Mouse (Mus musculus): ENCODE data around the gene Ppp1r16b.

The Ppp1r16b gene

DNA sequence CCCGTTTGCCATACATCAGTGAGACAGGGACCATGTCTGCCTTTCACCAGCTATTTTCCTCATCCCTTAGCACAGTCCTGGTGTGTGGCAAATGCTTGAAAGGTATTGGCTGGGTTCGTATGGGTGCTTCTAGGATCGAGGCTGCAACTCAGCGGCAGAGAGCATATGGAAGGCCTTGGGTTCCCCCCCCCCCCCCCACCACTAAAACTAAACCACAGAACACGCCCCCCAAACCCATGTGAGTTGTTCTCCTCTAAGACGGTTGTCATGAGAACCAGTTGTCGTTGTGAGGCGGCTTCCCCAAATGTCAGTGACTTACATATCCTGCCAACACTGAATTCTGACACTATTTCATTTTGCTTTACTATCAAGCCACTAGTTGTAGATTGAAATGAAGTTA lies 24.9 kb downstream of the Ppp1r16b start:
- peak in 1 of 2 experiments; percentile 59 for DNase-seq (ENCODE audit: low spot score in 2 of 2)

DNA sequence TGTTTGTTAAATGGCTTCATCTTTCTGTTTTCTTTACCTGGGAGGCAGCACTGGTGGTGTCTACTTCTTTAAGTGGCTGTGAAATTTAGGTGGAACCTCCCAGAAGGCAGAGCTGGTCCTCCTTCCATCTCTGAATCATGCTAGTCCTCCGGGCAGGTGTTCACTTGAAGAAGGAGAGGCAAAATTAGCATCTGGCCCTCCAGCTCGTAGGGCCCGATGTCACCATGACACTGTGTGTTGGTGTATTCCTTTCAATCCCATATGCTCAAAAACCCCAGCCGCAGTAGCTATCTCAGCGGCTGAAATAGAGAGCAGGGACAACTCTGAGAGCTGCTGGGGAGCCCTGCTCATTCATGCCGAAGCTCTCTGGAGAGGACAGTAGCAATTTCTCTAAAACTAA lies 27.0 kb downstream of the Ppp1r16b start:
- DNase-seq (ENCODE audit: low spot score in 2 of 2): peak in 1 of 2 experiments; percentile 34

DNA sequence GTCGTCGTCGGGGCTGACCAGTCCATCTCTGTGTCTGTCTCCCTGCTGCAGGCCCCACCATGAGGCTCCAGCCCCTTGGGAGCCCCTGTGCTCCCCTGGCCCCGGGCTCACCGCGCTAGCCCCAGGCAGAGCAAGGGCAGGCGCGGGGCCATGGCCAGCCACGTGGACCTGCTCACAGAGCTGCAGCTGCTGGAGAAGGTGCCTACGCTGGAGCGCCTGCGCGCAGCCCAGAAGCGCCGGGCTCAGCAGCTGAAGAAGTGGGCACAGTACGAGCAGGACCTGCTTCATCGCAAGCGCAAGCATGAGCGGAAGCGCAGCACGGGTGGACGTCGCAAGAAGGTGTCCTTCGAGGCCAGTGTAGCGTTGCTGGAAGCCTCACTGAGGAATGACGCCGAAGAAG lies 30.6 kb downstream of the Ppp1r16b start:
- DNase-seq (ENCODE audit: low spot score in 2 of 2): no peak

DNA sequence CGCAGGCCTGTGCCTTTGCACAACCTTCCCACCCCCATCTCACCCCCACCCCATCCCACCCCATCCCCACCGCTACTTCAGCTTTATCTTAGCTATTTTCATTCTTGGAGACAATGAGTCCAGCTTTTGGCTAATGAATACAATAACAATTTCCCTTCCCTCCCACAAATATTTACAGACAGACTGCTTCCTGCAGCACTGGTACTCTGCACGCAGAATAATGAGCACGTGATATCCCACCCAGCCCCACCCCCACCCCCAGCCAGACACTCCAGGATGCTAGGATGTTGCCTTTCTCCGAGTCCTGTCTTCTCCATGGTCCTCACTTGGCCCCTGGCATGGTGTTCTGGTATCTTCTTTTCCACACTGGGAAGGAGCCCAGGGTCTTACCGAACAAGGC lies 31.3 kb downstream of the Ppp1r16b start:
- DNase-seq (ENCODE audit: low spot score in 2 of 2): no peak

DNA sequence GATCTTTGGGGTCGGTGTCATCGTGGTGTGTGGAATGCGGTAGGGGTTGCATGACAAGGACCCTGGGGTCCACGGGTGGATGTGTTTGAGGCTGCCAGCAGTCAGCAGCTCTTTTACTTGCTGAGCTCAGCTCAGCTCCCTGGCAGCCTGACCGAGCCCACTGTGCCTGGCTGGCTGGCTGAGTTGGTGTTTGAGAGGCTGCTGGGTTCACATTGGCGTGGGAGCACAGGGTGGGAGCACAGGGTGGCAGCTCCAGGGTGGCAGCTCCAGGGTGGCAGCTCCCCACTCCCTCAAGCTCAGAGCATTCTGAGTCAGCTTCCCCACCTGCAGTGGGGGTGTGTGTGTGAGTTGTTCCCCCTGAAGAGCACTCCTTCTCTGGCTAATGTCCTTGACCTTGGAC lies 34.7 kb downstream of the Ppp1r16b start:
- no peak for DNase-seq (ENCODE audit: low spot score in 2 of 2)

DNA sequence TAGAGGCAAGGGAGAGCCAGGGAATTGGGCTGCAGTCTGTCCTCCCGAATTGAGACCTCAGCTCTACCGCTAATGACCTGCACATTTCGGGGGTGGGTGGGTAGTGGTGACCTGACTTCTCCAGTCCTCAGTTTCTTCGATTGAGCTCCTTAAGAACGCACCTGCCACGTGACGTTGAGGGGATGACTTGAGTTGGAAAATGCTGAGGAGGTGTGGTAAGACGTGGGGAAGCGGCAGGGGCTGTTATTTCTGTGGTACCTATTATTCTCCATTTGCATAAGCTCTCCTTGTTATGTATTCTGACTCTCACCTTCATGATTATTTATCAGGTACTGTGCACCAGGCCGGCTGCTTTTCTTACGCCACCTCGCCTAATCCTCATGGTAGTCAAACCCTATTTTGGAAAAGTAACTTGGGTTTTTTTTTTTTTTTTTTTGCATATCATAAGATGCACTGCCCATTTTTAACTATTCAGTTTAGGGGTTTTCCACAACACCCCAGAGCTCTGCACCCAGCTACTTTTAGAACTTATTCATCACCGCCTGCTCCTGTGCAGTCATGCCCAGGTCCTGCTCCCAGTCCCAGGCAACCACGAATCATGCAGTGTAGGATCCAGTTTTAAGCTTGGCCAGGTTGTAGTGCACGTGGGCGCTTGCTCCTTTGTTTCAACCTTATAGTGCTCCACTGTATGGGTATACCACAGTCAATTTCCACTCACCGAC lies 35.5 kb downstream of the Ppp1r16b start:
- DNase-seq (ENCODE audit: low spot score in 2 of 2): no peak

DNA sequence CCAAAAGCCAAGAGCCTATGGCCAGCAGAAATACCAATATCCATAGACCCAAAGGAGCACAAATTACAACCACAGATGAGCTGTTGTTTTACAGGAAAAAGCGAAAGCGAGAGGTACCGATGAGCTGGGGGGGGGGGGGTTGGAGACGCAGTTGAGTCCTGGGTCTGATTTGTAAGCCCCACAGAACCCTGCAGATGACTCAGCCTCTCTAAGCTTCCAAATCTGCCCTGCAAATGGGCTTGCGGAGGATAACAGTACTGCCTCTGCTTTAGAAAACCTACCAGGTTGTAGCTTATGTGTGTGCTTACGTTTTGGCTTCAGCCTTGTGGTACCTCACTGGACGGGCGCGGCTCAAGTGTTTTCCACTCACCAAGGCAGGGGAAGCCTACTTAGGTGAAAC lies 36.3 kb downstream of the Ppp1r16b start:
- no peak for DNase-seq (ENCODE audit: low spot score in 2 of 2)

DNA sequence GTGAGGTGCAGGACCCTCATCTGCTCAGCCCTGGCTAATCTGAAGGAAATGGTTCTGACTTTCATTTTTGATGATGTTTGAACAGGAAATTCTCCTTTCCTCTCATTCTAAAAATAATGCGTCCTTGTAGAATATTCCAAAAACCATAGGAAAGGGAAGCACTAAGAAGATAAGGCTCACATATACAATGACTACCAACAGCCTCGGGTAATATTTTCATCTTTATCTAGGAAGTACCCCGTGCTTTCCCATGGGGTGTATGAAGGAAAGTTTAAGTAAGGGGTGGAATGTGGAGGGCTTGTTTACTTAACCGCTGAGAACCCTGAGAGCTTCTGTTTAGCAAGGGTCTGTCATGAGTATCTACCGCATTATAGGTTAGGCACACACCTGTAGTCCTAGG lies 37.0 kb downstream of the Ppp1r16b start:
- no peak for DNase-seq (ENCODE audit: low spot score in 2 of 2)

DNA sequence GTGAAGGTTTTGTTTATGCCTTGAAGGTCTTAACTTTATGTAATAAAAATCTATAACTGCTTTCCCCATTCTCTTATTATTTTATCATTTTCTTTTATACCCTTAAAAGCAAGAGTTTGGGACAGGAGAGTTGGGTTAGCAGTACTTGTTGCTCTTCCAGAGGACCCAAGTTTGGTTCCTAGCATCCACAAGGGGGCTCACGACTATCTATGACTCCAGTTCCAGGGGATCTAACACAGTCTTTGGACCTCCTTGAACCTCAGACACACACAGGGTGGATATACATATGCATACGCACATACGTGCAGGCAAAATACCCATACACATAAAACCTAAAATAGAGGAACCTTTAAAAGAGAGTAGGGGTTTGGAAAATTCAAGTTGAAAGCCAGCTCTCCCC lies 39.5 kb downstream of the Ppp1r16b start:
- DNase-seq (ENCODE audit: low spot score in 2 of 2): no peak

DNA sequence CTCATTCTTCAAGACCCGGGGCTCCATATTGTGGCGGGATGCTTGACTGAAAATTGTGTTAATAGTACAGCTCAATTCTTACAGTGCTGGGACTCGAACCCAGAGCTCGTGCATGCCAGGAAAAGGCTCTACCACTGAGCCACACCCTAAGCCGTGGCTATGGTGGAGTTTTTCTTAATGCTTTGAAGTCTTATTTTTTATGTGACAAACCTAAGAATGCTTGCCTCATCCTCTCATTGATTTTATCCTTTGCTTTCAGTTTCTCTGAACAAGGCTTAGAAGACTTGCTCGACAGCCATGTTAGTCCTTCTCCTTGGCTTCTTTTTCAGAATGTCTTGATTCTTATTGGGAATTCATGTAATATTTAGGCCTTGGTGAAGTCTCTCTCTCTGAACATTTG lies 40.3 kb downstream of the Ppp1r16b start:
- no peak for DNase-seq (ENCODE audit: low spot score in 2 of 2)

DNA sequence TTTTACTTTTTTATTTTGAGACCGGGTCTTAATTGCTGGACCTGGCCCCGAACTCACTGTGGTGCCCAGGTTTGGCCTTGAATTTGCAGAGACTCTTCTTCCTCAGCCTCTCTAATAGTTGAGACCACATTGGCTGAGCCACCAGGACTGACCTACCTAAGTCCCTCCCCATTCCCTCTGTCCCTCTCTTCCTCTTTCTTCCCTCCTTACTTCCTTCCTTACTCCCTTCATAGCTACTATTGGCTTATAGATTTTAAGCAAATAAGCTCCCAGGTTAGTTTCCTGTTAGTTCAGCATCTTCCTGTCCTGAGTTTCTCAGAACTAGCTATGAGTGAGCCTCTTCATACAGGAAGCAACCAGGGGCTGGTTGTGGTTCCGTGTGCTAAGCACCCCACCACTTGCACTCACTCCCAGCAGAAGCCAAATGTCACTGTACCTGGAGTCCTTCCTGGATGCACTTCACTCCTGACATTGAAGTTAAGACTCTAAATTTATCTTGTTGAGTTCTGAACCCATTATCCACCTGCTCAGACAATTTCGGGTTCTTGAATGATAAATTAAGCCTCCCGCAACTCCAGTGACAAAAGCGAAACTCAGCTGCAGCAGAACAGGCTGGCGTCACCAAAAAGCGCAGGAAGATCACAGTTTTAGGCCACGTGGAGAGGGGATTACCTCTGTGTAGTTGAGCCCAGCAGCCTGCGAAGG lies 41.7 kb downstream of the Ppp1r16b start:
- DNase-seq (ENCODE audit: low spot score in 2 of 2): no peak

DNA sequence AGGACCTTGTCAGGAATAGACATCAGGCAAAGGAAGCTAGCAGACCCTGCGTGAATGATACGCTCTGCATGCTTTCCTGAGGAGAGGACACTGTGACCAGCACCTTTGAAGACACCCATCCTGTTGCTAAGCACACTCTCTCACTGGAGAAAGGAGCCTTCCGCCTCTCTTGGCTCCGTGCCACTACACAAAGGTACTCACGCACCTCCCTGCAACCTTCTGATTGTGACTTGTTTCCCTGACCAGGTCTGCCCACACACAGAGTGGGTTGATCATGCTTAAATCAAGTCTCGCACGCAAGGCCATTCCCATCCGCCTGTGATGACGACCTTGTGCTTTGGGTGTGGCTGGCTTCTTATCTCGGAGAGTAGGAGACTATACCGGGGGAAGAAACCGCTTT lies 42.9 kb downstream of the Ppp1r16b start:
- no peak for DNase-seq (ENCODE audit: low spot score in 2 of 2)

DNA sequence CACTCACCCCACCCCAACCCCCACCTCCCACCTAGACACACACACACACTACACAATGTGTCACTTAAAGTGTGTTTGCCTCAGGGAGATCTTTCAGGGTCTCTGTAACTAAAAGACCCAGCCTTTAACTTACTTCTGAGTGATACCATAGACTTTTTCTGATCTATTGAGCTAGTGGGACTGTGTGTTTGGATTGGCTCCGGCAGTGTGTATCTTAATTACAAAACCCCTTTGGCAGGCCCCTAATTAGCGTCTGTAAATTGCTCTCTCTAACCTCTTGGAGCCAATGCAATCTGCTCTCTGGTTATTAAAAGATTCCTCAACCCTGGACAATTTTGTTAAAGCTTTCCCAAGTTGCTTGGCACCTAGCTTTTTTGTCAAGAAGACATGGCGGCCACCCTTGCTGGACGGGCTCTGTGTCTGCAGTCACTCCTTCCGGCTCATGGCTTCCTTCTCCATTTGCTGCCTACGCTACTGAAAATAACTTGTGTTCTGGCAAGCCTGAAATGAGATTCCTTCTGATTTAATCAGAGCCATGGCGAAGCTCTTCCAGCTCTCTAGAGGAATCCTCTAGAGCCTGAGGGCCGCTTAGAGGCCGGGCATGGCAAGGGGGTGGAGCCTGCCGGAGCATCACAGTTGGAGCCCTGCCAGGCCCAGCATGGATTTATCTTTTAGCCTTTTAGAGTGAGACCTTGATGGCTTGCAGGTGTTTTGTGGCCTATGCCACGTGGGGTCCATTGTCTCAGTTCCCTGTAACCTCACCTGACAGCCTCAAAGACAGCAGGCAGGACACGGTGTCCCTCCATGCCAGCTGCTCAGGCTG lies 46.9 kb downstream of the Ppp1r16b start:
- DNase-seq (ENCODE audit: low spot score in 2 of 2): peak; percentile 53 to 63

DNA sequence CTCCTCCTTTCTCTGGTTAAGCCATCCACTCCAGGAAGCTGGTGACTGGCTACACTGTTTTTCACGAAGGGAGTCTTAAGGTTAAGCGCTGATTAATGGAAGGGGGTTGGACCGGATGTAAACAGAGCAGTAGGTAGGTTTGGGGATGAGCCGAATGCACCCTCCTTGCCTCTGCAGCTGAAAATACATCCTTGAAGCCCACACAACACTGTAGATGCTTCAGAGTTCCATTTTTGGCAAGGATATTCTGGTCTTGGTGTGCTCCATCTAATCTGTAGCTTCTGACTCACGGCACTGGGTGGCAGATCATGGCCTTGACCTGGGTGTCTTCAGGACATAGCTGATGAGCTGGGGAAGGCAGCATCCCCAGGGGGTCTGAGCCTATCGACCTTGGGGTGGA lies 49.6 kb downstream of the Ppp1r16b start:
- DNase-seq (ENCODE audit: low spot score in 2 of 2): no peak

DNA sequence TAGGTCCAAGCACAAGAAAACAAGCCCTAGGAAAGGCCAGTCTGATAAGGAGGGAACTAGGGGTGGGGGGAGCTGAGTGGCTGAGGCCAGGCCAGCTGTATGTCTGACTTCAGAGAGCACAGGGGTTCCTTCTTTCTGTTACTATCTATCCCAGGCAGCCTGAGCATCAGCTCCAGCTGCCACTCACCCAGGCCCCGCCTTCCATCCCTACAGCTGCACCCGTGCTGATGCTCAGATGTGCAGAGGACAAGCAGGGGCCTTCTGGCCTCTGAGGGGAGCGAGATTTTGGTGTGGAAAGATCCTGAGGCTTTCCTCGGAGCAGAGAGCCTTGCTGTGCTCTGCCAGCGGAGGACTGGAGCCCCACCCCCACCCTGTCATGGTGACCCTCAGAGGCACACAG lies 50.9 kb downstream of the Ppp1r16b start:
- no peak for DNase-seq (ENCODE audit: low spot score in 2 of 2)

DNA sequence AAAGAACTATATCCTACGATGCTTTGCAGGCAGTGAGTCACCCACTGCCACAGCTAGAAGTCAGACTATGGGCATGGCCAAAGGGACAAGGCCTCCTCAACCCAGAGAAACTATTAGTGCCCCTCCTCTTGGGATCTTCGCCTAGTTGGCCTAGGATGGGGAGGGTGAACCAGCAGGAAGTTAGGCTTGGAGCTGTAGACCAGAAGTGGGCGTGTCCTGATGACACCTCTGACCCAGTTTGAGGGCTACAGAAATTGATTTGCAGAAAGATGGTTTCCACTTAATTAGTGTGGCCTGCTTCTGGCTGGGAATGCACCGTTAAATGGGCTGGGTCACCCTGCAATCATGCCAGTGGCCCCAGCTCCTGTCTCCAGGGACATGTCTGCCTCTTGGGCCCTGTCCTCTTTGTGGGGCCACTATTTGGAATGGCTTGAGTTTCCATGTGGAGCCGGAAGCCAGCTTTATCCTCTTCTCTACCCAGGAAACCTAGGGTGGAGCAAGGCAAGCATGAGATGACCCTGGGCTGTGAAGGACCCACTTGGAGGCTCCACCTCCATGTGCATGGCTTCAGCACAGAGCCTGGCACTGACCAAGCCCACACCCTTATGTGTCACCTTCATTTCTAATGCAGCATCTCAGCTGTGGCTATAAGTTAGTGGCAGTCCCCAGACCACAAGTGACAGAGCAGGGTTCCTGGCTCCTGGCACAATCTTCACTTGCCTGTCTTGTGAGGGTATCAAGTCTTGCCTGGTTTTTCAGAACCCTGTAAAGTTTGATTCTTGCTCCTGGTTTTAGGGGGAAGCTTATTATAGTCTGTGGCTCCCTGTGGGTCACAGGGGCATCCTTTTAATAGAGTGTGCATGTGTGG lies 52.6 kb downstream of the Ppp1r16b start:
- no peak for DNase-seq (ENCODE audit: low spot score in 2 of 2)

DNA sequence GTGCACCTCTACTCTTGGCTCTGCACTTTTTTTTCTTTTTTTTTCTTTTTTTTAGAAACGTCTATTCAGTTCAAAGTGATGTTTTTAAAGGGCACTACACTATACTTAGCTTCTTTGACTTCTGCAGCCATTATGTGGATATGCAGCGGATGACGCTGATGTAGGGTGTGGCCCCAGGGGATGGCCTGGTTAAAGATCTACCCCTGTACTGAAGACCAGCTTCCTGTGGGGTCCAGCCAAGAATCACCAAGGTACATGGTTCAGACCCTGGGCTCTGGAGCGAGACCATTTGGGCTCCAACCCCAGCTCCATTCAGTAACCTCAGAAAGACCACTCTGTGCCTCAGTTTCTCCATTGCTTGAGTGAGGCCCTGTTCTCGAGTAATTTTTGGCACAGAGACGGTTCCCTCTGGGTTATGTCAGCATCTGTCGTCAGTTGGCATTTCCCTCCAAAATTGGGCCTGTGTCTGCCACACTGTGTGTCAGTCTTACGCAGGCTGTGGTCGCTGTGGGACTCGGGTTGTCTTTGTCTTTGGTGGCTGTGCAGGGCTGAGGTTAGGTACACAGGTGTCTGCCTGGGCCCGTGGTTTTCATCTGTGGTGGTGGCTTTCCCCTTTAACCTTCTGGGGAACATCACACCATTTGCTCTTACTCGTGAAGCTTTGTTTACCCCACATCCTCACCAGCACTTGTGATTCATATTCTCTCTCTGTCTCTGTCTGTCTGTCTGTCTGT lies 53.8 kb downstream of the Ppp1r16b start:
- no peak for DNase-seq (ENCODE audit: low spot score in 2 of 2)

DNA sequence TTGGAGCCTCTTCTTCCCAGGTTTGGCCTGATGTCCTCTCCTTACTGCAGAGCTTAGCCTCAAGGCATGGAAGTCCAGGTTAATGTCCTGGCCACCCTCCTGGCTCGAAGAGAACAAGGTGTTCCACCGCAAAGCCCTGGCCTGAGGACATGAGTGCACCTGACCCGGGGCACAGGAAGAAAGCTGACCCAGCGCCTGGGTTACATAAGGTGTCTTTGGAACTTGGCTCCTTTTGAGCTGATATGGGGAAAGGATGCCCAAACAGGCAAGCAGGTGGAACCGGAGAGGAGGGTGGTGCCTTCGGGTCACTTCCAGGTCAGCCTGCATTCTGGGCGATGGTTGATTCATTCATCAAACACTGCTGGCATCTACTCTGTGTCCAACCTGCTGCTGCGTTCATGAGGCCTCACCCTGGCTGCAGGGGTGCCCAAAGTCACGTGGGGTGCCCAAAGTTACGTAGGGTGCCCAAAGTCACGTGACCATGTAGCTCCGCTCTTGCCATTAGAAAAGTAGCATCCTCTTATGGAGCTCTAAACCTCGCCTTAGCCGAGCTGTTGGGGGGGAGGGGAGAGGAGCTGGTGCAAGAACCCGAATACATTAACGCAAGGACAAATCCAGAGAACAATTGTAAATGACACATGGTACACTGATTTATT lies 55.6 kb downstream of the Ppp1r16b start:
- DNase-seq (ENCODE audit: low spot score in 2 of 2): no peak

DNA sequence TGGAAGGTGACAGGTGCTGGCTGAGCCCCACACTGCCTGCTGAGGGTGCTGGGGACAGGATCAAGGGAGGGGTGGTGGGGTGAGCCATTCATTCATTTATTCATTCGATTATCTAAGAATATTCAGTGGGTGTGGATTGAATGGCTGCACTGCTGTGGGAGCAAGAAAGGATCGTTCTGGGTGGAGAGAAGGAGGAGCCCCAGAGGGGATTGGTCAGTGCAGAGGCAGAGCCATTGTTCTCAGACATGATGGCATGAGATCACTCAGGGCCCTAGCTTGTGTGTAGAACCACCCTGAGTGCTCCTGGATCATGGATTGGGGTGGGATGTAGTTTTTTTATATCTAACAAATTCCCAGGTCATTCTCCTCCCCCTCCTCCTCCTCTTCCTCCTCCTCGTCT lies 56.3 kb downstream of the Ppp1r16b start:
- no peak for DNase-seq (ENCODE audit: low spot score in 2 of 2)

DNA sequence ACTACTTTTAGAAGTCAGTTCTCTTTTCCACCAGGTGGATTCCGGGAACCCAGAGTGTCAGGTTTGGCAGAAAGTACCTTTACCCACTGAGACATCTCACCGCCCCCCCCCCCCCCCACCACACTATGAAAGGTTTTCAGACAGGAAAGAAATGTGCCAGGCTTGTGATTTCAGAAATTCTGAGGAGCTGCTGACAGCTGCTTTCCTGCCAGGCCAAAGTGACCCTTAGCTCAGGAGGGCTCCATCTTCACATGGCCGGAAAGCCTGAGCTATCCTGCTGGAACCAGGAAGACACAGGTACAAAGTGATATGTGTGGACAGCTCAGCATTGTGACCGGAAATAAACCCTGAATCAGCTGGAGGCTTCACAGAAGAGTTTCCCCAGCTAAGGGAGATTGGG lies 56.9 kb downstream of the Ppp1r16b start:
- no peak for DNase-seq (ENCODE audit: low spot score in 2 of 2)

Measured in right cerebral cortex, adult 2 months (tissue).